Mouse (Mus musculus): ENCODE measurements around the gene Cacna1e.

DNA sequence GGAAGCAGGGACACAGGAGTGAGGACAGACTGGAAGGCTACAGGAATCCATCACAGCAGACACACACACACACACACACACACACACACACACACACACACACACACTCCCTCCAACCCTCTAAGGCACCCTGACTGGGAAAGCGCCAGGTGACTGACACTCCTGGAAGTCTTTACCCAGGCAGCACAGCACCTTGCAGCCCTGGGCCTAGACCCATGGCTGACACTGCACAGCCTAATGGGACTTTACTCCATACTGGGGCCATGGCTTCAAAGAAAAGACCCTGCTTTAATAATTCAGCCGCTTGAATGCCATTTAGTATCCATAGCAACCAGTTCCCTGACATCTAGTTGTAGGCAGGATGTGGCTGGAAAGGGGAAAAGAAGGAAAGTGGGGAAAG is 2.3 kb upstream of the Cacna1e start:
- TF ChIP-seq CTCF (IDR thresholded peaks at IDR 0.05) (no peak), EP300 (IDR thresholded peaks at IDR 0.05) (no peak)

Measured in lung, postnatal 0 days (tissue).